Mouse (Mus musculus): ENCODE results near the gene Slc27a2.

- TF ChIP-seq HCFC1 (IDR thresholded peaks at IDR 0.05; ENCODE audit: borderline replicate concordance, insufficient read depth, low read length): no peak
- no peak for TF ChIP-seq ZNF384 (IDR thresholded peaks at IDR 0.05; ENCODE audit: low read depth, low read length)
- no peak for TF ChIP-seq ZC3H11A (IDR thresholded peaks at IDR 0.05; ENCODE audit: borderline replicate concordance, low read depth, low read length)
Measured at GRCm38 (mm10) chr2:126628455-126628995, 76.3 kb downstream of the Slc27a2 start.

Data from ES-E14 (cell line).